Comparison of ENCODE assay signal across 9 mouse cellular contexts in the genomic region with DNA sequence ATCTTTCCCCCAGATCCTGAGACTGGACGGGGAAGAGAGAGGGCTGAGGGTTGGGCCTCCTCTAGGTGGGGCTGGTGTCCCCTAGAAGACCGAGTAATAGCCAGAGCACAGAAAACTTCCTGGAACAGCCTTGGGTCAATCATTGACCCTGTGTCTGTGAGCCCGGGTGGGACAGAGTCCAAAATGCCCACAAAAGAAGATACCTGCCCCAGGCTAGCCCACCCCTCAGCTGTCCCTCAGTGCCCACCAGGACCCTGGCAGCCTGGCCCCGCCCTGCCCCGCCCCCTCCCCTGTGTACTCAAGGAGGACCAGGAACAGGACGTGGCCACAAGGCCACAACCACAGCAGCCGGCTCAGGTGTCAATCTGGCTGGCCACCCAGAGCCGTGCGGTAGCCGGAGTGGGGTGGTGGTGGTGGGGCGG. TPM values are rescaled to one million over a fixed set of nuclear protein-coding genes. Genes with fewer than 3 reads are reported as not detected.
DNase-seq lines count a peak whose midpoint lies in the region; ATAC-seq and TF ChIP-seq lines count a peak whose summit lies in the region.
"Had no signal": no experiment of that assay in that cellular context is flagged by ENCODE, and none has a peak within 500 bp of the region (broad histone marks: within the 10 kb centered on the region; RNA-seq: fewer than 3 reads in every experiment).

No protein-coding gene starts in this region.

- 19% methylated on average over 11 of the region's 11 CpGs for WGBS in intestine, embryonic 14.5 days
- 15% methylated on average over 11 of the region's 11 CpGs for WGBS in liver, embryonic 13.5 days (ENCODE audit: insufficient replicate concordance)
- WGBS in stomach, postnatal 0 days = 20% methylated on average over 10 of the region's 11 CpGs
- WGBS in forebrain, embryonic 15.5 days = 30% methylated on average over 9 of the region's 11 CpGs

- H3K9me3 ChIP-seq in intestine, embryonic 14.5 days (ENCODE audit: control insufficient read depth, low read length) = no peaks in the 10 kb centered on the region
- H3K9me3 ChIP-seq in liver, embryonic 13.5 days (replicated peaks) = no peaks in the 10 kb centered on the region
- H3K9me3 ChIP-seq in stomach, postnatal 0 days (ENCODE audit: control insufficient read depth, low read length) = no peaks in the 10 kb centered on the region
- no peaks in the 10 kb centered on the region for H3K9me3 ChIP-seq in forebrain, embryonic 15.5 days

- no peak overlapping the region for H3K9ac ChIP-seq in intestine, embryonic 14.5 days (ENCODE audit: low read length)
- H3K9ac ChIP-seq in liver, embryonic 13.5 days = no peak overlapping the region
- H3K9ac ChIP-seq in stomach, postnatal 0 days (ENCODE audit: low read length) = 0 out of 2 replicates have a peak overlapping the region, but pooled peaks have one; percentile 8
- H3K9ac ChIP-seq in forebrain, embryonic 15.5 days (replicated peaks) = no peak overlapping the region

- H3K4me2 ChIP-seq in intestine, embryonic 14.5 days (ENCODE audit: low read length) = peak overlapping the region; percentile 38; the same call in 1 of the 2 replicates
- peak overlapping the region; percentile 15; the same call in 1 of the 2 replicates for H3K4me2 ChIP-seq in liver, embryonic 13.5 days
- H3K4me2 ChIP-seq in stomach, postnatal 0 days (replicated peaks; ENCODE audit: low read depth) = peak overlapping the region; percentile 47
- H3K4me2 ChIP-seq in forebrain, embryonic 15.5 days (replicated peaks) = no peak overlapping the region

- DNase-seq in adrenal gland, adult (ENCODE audit: inconsistent age in 2 of 2, low spot score in 1 of 2) = peak; percentile 40 to 70
- no peak for DNase-seq in adrenal gland, postnatal 25 days
- peak; percentile 77 for DNase-seq in 416B (ENCODE audit: low read depth)
- peak; percentile 75 for DNase-seq in intestine, embryonic 14.5 days (ENCODE audit: low spot score)
- DNase-seq in liver, embryonic 13.5 days = no peak
- DNase-seq in stomach, postnatal 0 days (ENCODE audit: low spot score) = peak; percentile 79
- DNase-seq in cerebellum, adult 9-11 months = no peak

- H3K27ac ChIP-seq in intestine, embryonic 14.5 days (ENCODE audit: low read depth) = no peak overlapping the region
- H3K27ac ChIP-seq in liver, embryonic 13.5 days = peak overlapping the region; percentile 31; the same call in 1 of the 2 replicates
- peak overlapping the region; percentile 82 for H3K27ac ChIP-seq in stomach, postnatal 0 days (replicated peaks)
- no peak overlapping the region for H3K27ac ChIP-seq in forebrain, embryonic 15.5 days (replicated peaks)

- TF ChIP-seq EP300 in stomach, postnatal 0 days (optimal IDR thresholded peaks at IDR 0.05) = no peak

- H3K4me1 ChIP-seq in intestine, embryonic 14.5 days (replicated peaks; ENCODE audit: control insufficient read depth, insufficient read depth, low read length) = no peaks in the 10 kb centered on the region; the same call in 1 of the 2 replicates
- peaks cover 45% of the 10 kb centered on the region for H3K4me1 ChIP-seq in liver, embryonic 13.5 days (replicated peaks)
- no peaks in the 10 kb centered on the region for H3K4me1 ChIP-seq in stomach, postnatal 0 days (replicated peaks; ENCODE audit: control insufficient read depth, insufficient read depth)
- no peaks in the 10 kb centered on the region for H3K4me1 ChIP-seq in forebrain, embryonic 15.5 days

- peaks cover 37% of the 10 kb centered on the region for H3K36me3 ChIP-seq in intestine, embryonic 14.5 days (ENCODE audit: control insufficient read depth, insufficient read depth, low read length)
- peaks cover 37% of the 10 kb centered on the region for H3K36me3 ChIP-seq in liver, embryonic 13.5 days
- peaks cover 16% of the 10 kb centered on the region for H3K36me3 ChIP-seq in stomach, postnatal 0 days (ENCODE audit: control insufficient read depth, insufficient read depth, low read length)
- peaks cover 36% of the 10 kb centered on the region for H3K36me3 ChIP-seq in forebrain, embryonic 15.5 days

- peak; percentile 53; the same call in 1 of the 2 replicates for ATAC-seq in intestine, embryonic 14.5 days (replicated peaks; ENCODE audit: low FRiP score, low TSS enrichment, low read depth)
- ATAC-seq in liver, embryonic 13.5 days (ENCODE audit: low read depth) = peak; percentile 29; the same call in 1 of the 2 replicates
- ATAC-seq in stomach, postnatal 0 days (ENCODE audit: low FRiP score, low TSS enrichment) = peak; percentile 64
- no peak for ATAC-seq in forebrain, embryonic 15.5 days (replicated peaks)

- H3K4me3 ChIP-seq in intestine, embryonic 14.5 days (ENCODE audit: low read depth, low read length) = no peak overlapping the region
- no peak overlapping the region for H3K4me3 ChIP-seq in liver, embryonic 13.5 days (replicated peaks)
- H3K4me3 ChIP-seq in stomach, postnatal 0 days (ENCODE audit: low read depth, low read length) = peak overlapping the region; percentile 28; the same call in 1 of the 2 replicates
- H3K4me3 ChIP-seq in forebrain, embryonic 15.5 days = no peak overlapping the region

- no peaks in the 10 kb centered on the region for H3K27me3 ChIP-seq in intestine, embryonic 14.5 days (replicated peaks; ENCODE audit: control insufficient read depth, insufficient read depth, low read length)
- H3K27me3 ChIP-seq in liver, embryonic 13.5 days = no peaks in the 10 kb centered on the region
- no peaks in the 10 kb centered on the region for H3K27me3 ChIP-seq in stomach, postnatal 0 days (ENCODE audit: control insufficient read depth, insufficient read depth, low read length)
- no peaks in the 10 kb centered on the region for H3K27me3 ChIP-seq in forebrain, embryonic 15.5 days

- TF ChIP-seq CTCF in stomach, postnatal 0 days (IDR thresholded peaks at IDR 0.05; ENCODE audit: low read depth) = peak; percentile 69

RNA-seq across cellular contexts. Expression of gene Slc44a4, which starts 1.2 kb away (rescaled TPM):
- total RNA-seq in adrenal gland, postnatal 25 days (2021) = 1.7 and 2.4 TPM in 2 replicates
- 25.4 and 28.4 TPM in 2 replicates for polyA plus RNA-seq in intestine, embryonic 14.5 days (2014; fragmentation: Nextera tagmentation; extraction: Ambion mirVana)
- 1.5 TPM in 2 replicates for polyA plus RNA-seq in liver, embryonic 13.5 days (2015; fragmentation: Nextera tagmentation; extraction: Ambion mirVana)
- polyA plus RNA-seq in stomach, postnatal 0 days (2015; fragmentation: Nextera tagmentation; extraction: Ambion mirVana) = 31.2 and 33.1 TPM in 2 replicates
- polyA plus RNA-seq in forebrain, embryonic 15.5 days (2015; fragmentation: Nextera tagmentation; extraction: Ambion mirVana) = not detected in 2 replicates

RNA-seq across cellular contexts. Expression of gene Neu1, which starts 15.6 kb away (rescaled TPM):
- total RNA-seq in adrenal gland, postnatal 25 days (2021) = 26.1 and 27.6 TPM in 2 replicates
- 40.1 and 42.8 TPM in 2 replicates for polyA plus RNA-seq in intestine, embryonic 14.5 days (2014; fragmentation: Nextera tagmentation; extraction: Ambion mirVana)
- 14.2 and 15.2 TPM in 2 replicates for polyA plus RNA-seq in liver, embryonic 13.5 days (2015; fragmentation: Nextera tagmentation; extraction: Ambion mirVana)
- polyA plus RNA-seq in stomach, postnatal 0 days (2015; fragmentation: Nextera tagmentation; extraction: Ambion mirVana) = 18.3 and 18.9 TPM in 2 replicates
- polyA plus RNA-seq in forebrain, embryonic 15.5 days (2015; fragmentation: Nextera tagmentation; extraction: Ambion mirVana) = 27.9 and 31.0 TPM in 2 replicates

RNA-seq across cellular contexts. Expression of gene Ehmt2, which starts 17.2 kb away (rescaled TPM):
- total RNA-seq in adrenal gland, postnatal 25 days (2021) = 158 and 186 TPM in 2 replicates
- 73.4 and 75.2 TPM in 2 replicates for polyA plus RNA-seq in intestine, embryonic 14.5 days (2014; fragmentation: Nextera tagmentation; extraction: Ambion mirVana)
- polyA plus RNA-seq in liver, embryonic 13.5 days (2015; fragmentation: Nextera tagmentation; extraction: Ambion mirVana) = 16.8 and 17.7 TPM in 2 replicates
- 23.8 and 26.2 TPM in 2 replicates for polyA plus RNA-seq in stomach, postnatal 0 days (2015; fragmentation: Nextera tagmentation; extraction: Ambion mirVana)
- polyA plus RNA-seq in forebrain, embryonic 15.5 days (2015; fragmentation: Nextera tagmentation; extraction: Ambion mirVana) = 108 and 111 TPM in 2 replicates

RNA-seq across cellular contexts. Expression of gene C2, which starts 17.4 kb away (rescaled TPM):
- 71.7 and 86.4 TPM in 2 replicates for total RNA-seq in adrenal gland, postnatal 25 days (2021)
- polyA plus RNA-seq in intestine, embryonic 14.5 days (2014; fragmentation: Nextera tagmentation; extraction: Ambion mirVana) = 6.8 and 7.5 TPM in 2 replicates
- 11.1 and 11.7 TPM in 2 replicates for polyA plus RNA-seq in liver, embryonic 13.5 days (2015; fragmentation: Nextera tagmentation; extraction: Ambion mirVana)
- 4.8 and 5.5 TPM in 2 replicates for polyA plus RNA-seq in stomach, postnatal 0 days (2015; fragmentation: Nextera tagmentation; extraction: Ambion mirVana)
- polyA plus RNA-seq in forebrain, embryonic 15.5 days (2015; fragmentation: Nextera tagmentation; extraction: Ambion mirVana) = 0.77 and 1.5 TPM in 2 replicates

RNA-seq across cellular contexts. Expression of gene Gm20547, which starts 33.6 kb away (rescaled TPM):
- not detected in 2 replicates for total RNA-seq in adrenal gland, postnatal 25 days (2021)
- not detected in 2 replicates for polyA plus RNA-seq in intestine, embryonic 14.5 days (2014; fragmentation: Nextera tagmentation; extraction: Ambion mirVana)
- 0.17 TPM in 1 of 2 replicates, not detected in the other for polyA plus RNA-seq in liver, embryonic 13.5 days (2015; fragmentation: Nextera tagmentation; extraction: Ambion mirVana)
- polyA plus RNA-seq in stomach, postnatal 0 days (2015; fragmentation: Nextera tagmentation; extraction: Ambion mirVana) = not detected in 2 replicates
- 0.17 TPM in 1 of 2 replicates, not detected in the other for polyA plus RNA-seq in forebrain, embryonic 15.5 days (2015; fragmentation: Nextera tagmentation; extraction: Ambion mirVana)
- polyA plus RNA-seq: C2C12 had no signal

Comparison
In these comparisons a context has a peak if more than half of its experiments do, and no peak if none do; other contexts are left out.
1. DNase-seq: peak in adrenal gland, adult (2 of 2), 416B (single experiment), intestine, embryonic 14.5 days (single experiment) and stomach, postnatal 0 days (single experiment); none in adrenal gland, postnatal 25 days (single experiment), liver, embryonic 13.5 days (single experiment) and cerebellum, adult 9-11 months (single experiment).
2. H3K27ac ChIP-seq: peak in liver, embryonic 13.5 days (single experiment) and stomach, postnatal 0 days (single experiment); none in intestine, embryonic 14.5 days (single experiment) and forebrain, embryonic 15.5 days (single experiment).
3. RNA of gene Slc44a4, which starts 1.2 kb away (polyA plus RNA-seq): 31.2 to 33.1 TPM in stomach, postnatal 0 days and 25.4 to 28.4 TPM in intestine, embryonic 14.5 days; 1.5 TPM in liver, embryonic 13.5 days and not detected in forebrain, embryonic 15.5 days; every median in the first group is over 10 times any median in the second.